Mouse (Mus musculus): ENCODE data around the gene B4galt5.

- no peak for TF ChIP-seq POLR2A (IDR thresholded peaks at IDR 0.05; ENCODE audit: insufficient read length, low read depth)
- TF ChIP-seq SRF (IDR thresholded peaks at IDR 0.05; ENCODE audit: control insufficient read depth, insufficient read length, low read depth): no peak
- TF ChIP-seq CEBPB (IDR thresholded peaks at IDR 0.05; ENCODE audit: insufficient read depth, poor library complexity, severe bottlenecking): no peak
- no peak for TF ChIP-seq POLR2AphosphoS2 (IDR thresholded peaks at IDR 0.05; ENCODE audit: insufficient read length, low read depth)
- TF ChIP-seq TCF12 (IDR thresholded peaks at IDR 0.05; ENCODE audit: insufficient read depth, poor library complexity, severe bottlenecking): no peak
- TF ChIP-seq USF1 (IDR thresholded peaks at IDR 0.05; ENCODE audit: low read depth): peak; percentile 87
Observed at GRCm38 (mm10) chr2:167376160-167376564, 27.2 kb upstream of the B4galt5 start.

All from myocyte (in vitro differentiated cells).